Mouse (Mus musculus) lung, postnatal 36 days (tissue): ENCODE data around the gene Cd79b.

Experiments
- DNase-seq: peaks from one replicate; pipeline ENCODE4 v3.0.0; 2022; ENCODE audit warnings: mixed read lengths

Cd79b gene

DNA sequence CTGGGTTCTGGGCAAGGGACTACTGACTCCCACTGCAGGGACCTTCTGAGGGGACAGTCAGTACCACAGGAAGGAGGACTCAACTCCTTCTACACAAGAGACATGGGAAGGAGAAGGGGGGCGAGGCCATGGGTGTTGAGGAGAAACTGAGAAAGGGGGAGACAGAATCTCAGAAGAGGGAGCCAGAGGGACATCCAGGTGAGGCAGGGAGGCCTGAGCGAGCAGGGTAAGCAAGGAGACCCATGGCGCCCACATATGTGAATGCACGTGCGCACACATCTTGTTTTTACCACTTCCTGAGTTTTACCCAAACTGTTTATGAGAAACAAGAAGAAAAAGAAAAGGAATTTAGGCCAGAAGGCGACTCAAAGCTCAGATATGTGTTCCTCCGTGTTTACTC is 3.2 kb upstream of the Cd79b start:
- DNase-seq: no peak

DNA sequence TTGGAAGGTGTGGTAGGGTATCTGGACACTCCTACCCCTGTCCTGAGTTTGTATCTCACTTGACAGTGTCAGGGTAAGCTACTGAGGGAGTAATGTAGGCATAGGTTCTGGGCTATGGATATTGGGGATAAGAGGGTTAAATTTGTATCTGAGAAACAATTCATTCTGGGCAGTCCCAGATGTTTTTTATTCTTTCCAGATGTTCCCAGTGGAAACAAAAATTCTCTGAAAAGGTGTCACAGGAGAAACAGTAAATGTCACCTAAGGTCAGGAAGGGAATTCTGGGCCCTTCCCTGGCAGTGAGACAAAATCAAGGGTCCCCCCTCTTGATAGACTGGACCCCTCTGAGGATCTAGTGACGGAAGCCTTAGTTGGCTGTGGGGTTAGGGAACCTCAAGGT is 1.9 kb upstream of the Cd79b start:
- DNase-seq: no peak

- peak; percentile 75 for DNase-seq
These were observed 1.0 kb downstream of the Cd79b start for GRCm38 (mm10) chr11:106313533-106313932.

GRCm38 (mm10) chr11:106310123-106310522 is 4.4 kb downstream of the Cd79b start:
- peak; percentile 52 for DNase-seq

- DNase-seq: peak; percentile 46
These were observed 6.4 kb downstream of the Cd79b start for GRCm38 (mm10) chr11:106308162-106308561.

GRCm38 (mm10) chr11:106307432-106307831 is 7.1 kb downstream of the Cd79b start:
- DNase-seq: no peak

DNA sequence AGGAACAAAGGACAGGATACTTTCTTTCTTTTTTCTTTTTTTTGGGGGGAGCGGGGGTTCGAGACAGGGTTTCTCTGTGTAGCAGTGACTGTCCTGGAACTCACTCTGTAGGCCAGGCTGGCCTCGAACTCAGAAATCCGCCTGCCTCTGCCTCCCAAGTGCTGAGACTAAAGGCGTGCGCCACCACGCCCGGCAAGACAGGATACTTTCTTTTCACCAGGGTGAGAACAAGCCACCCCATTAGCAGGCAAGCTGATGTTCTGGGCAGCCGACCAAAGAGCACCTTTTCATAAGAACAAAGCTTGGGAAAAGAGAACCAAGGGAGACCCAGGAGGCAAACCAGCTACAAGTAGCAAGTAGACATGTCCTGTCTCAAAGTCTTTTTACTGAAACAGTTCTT is 7.8 kb downstream of the Cd79b start:
- DNase-seq: no peak

- no peak for DNase-seq
These were observed 8.5 kb downstream of the Cd79b start for GRCm38 (mm10) chr11:106306065-106306385.

DNA sequence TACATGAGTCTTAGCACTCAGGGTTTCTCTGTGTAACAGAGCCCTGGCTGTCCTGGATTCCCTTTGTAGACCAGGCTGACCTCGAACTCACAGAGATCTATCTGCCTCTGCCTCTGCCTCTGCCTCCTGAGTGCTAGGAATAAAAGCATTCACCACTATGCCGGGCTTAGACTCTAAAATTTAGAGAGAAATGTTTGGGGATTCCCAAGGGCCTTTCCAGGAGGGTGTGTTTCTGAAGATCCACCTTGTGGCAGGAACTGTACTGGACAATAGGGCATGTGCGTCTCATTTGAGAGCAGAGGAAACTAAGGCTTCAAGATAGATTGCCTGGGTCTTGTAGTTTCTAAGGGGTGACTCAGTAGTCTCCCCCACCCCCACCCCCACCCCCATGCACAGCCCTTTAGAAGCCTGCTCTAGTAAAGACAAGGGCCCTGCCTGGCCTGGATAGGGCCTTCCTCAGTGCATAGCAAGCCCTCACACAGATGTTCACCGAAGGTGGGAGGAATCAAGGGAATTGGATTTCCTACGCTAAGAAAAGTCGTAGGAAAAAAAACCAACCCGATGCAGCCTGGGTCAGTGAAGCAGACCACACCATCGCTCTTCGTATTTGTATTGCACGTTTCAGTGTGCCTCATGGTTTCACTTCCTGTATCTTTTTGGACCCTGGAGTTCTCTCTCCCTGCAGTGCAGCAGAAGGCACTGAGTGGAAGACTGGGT is 9.1 kb downstream of the Cd79b start:
- DNase-seq: peak; percentile 42

DNA sequence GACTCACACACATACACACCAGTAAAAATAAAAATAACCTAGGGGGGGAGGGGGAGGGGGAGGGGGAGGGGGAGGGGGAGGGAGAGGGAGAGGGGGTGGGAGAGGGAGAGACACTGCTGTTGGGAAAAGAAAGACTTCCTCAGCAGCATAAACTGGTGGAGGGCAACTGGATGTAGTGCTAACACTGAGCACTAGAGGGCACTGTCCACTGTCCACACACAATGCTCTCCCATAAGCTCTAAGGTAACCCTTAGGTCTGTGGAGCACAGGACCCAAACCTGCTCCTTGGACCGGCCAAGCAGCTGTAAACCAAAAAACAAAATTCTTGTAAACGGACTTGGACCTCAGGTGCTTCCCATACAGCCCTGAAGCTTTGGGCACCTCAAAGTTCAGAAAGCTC is 11.9 kb downstream of the Cd79b start:
- peak; percentile 76 for DNase-seq

DNA sequence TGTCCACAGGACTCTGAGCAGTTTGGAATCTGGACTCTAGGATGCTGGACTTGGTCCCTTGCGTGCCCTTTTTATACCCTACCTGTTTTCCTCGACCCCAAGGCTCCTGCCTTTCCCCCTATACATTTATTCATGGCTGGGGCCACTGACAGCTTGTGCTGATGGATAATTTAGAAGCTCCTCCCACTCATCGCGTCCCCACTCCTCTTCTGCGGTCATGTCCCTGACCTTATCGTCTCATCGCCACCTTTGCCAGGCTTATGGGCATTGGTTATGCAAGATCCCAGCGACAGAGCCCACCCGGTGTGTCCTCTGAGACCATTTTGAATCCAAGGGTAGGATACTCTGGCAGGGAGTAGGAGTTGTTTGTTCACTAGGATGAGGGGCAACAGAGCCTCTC is 12.8 kb downstream of the Cd79b start, which contains the start of gene Gh:
TSS of gene Gh (minus strand) at position 101 of the 400 bp plus-strand sequence.
- no peak for DNase-seq

GRCm38 (mm10) chr11:106291861-106292260 is 22.7 kb downstream of the Cd79b start:
- DNase-seq: peak; percentile 82

DNA sequence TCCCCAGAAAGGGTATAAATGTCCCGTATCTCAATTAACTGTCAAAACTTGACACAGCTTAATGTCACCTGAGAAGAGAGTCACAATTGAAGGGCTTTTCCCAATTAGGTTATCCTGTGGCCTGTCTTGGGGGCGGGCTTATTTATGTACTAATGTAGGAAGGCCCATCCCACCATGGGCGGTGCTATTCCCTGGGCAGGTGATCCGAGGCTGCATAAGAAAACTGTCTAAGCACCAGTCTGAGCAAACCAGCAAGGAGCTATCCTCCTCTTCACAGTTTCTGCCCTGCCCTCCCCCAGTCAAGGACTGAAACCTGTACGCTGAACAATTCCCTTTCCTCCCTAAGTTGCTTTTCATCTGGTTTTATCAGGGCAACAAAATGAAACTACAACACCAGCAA is 24.2 kb downstream of the Cd79b start:
- no peak for DNase-seq

GRCm38 (mm10) chr11:106289369-106289768 is 25.2 kb downstream of the Cd79b start:
- DNase-seq: peak; percentile 64

- DNase-seq: no peak
These were observed 27.6 kb downstream of the Cd79b start for GRCm38 (mm10) chr11:106286987-106287386.

DNA sequence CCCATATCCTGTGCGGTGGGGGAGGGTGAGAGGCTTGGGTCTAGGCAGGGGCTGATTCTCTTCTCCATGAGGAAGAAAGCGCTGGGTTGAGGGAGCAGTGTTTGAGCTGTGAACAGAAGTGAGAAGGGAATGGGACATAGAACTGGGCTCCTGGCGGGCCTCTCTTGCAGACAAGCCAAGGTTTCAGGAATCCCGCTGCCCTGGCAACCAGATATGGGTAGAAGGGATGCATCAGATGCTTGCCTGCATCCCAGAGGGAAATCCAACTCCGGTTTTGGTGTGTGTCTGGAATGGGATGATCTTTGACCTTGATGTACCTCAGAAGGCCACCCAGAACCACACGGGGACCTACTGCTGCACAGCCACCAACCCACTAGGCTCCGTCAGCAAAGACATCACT is 28.4 kb downstream of the Cd79b start:
- DNase-seq: no peak

DNA sequence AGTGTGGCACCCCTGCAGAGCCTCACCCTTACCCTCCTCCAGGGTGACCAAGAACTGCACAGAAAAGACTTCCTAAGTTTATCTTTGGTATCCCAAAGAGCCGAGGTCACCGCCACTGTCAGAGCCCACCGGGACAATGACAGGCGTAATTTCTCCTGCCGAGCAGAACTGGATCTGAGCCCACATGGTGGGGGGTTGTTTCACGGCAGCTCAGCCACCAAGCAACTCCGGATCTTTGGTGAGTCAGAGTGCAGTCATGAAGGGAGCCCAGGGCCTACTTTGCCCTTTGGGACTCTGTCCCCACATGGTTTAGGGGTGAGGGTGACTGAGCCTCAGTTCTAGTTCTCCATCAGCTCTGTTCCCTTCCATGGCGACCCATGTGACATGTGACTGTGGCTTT is 30.4 kb downstream of the Cd79b start:
- no peak for DNase-seq

GRCm38 (mm10) chr11:106283371-106283770 is 31.2 kb downstream of the Cd79b start:
- no peak for DNase-seq

DNA sequence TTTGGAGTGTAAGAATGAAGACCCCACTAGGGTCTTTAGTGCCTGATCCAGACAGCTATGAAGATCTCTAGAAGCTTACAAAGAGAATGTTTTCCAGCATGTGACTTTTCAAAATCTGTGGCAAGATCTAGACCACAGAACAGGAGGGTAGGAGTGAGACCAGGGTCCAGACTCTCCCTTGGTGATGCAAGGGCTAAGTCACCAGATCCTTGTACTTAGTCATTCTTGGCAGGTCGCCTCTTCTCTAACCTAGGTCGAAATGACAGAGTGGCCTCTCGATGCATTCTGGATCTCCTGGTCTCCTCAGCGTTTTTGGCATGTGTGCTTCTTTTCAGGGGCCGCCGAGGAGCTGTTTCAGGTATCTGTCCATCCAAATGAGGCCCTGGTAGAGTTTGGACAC is 32.1 kb downstream of the Cd79b start:
- DNase-seq: no peak

GRCm38 (mm10) chr11:106276454-106276853 is 38.1 kb downstream of the Cd79b start, which contains the start of gene Tcam1:
Tcam1 (plus strand) TSS chr11:106276672.
- peak; percentile 97 for DNase-seq

DNA sequence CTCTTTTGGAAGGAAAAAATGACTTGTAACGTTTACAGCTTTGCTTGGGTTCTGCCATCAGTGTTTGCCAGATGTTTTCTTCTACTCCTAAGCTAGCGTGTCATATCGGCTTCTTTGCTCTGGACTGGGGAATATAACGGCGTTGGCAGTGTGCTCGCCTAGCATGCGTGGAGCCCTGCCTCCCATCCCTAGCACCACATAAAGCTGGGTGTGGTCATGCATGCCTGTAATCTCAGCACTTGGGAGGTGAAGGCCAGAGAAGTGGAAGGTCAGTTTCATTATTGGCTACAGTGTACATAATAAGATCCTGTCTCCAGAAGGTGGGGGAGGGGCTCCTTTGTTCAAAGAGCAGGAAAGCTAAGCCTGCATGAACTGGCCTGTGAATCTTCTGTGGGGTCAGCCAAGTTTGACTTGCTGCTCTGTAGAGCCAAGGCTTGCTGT is 39.6 kb downstream of the Cd79b start:
- peak; percentile 82 for DNase-seq

DNA sequence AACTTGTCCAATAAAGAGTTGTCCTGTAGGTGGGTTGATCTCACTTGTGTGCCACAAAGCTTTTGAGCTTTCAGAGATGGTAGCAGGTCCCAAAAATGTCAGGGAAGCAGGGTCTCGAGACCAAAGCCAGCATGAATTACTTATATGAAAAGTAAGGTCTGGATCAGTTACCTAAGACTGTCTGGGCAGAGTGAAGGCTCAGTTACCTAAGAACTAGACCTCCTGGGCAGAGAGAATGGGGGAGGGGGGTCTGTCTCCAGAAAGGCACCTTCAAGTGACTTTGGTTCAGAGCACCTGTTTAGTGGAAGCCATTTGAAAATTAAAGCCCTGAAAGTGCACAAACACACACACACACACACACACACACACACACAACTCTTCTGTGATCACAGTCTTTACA is 40.2 kb downstream of the Cd79b start:
- no peak for DNase-seq

DNA sequence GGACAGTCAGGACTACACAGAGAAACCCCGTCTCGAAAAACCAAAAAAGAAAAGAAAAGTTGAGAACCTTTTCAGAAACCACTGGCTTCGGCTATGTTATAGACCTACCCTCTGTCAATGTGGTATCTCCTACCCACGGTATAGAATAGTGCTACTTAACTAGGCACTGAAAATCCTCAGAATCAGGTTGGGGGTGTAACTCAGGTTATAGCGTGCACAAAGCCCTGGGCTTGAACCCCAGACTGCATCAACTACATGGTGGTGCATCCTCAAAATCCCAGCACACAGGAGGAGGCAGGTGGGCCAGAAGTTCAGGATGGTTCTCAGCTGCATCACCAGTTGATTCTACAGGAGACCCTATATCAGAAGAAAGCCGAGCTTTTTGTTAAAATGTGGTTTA is 40.8 kb downstream of the Cd79b start:
- DNase-seq: no peak

DNA sequence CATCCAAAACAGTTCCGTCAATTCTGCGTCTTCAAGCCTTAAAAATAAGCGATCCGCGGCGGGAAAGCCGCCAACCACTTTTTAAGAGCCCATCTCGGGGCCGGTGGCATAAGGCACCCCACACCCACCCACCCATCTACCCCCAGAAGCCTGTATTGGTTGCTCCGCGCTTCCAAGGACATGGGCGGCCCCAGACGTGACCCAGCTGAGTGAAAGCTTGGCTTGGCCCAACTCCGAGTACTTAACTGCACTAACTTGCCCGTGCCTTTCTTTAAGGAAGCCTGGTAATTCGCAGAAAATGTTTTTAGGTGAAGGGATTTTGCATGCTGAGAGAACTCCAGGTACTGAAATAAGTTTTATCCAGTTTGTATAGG is 41.3 kb downstream of the Cd79b start:
- DNase-seq: no peak

DNA sequence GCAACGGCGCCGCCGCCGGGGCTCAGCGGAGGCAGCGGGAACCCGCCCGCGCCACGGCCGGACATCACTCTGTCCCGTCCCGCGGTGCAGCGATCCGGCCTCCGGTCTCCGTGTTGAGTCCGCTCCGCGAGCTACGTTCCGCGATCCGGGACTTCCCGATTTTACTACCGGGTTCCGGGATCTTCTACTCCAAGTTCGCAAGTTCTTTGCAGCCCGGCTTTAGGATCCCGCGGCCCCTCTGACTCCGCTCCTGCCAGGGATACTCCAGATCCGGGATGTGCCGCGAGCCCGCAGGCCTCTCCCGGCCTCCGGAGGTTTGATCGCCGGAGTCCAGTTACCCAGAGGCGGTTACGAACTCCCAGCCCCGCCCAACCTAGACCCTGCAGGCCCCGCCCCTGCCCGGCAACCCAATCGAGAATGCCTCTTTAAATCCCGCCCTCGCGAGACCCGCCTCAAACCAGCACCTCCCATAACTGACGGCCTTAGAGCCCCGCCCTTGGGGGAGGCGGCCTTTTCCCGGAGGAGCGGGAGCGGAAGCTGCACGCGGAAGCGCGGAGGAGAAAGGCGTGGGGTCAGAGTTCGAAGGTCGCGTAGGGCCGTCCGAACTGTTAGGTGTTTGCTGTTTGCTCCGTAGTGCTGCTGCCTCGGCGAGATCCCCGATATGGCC is 41.8 kb downstream of the Cd79b start, which contains the start of gene Smarcd2:
TSS of gene Smarcd2 (minus strand) at position 329 of the 667 bp plus-strand sequence.
- peak; percentile 100 for DNase-seq
